Mouse (Mus musculus): ENCODE data around the gene Olfr1152.

Olfr1152 gene

DNA sequence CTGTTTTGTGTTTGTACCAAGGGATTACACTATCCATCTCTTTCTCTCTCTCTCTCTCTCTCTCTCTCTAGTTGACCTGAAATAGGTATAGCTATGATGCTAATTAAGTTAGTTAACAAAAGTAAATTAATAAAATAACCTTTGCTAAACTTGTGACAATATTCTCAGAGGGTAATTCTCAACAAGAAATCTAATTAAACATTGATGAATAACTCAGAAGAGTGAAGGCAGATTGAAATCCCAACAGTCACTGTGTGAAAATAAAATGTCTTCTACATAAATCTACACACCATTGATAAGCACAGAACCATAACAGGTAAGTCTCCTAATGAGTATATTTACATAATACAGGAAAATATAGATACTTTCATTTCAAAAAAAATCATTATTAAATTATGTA, at the start of gene Olfr1152:
TSS of gene Olfr1152 (plus strand) at position 301 of the 400 bp plus-strand sequence.
- DNase-seq: no peak

DNA sequence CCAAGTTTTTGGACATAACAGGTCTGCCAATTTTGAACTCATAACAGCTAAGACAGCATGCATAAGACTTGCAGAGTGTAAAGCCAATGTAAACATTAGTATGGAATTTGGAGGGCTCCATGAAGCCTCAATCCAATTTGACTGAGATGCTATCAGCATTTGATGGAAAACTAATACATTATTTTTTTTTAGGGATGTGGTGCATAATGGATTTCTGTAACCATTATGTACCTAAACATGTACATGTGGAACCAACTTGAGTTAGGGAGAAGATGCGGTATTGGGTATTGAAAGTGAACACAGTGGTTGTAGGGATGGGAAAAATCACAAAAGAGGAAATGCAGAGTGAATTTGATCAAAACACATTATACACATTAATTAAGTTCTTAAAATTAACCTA, 36.1 kb upstream of the Olfr1152 start, which contains the start of gene Olfr1148:
TSS of gene Olfr1148 (plus strand) at position 301 of the 400 bp plus-strand sequence.
- DNase-seq: no peak

DNA sequence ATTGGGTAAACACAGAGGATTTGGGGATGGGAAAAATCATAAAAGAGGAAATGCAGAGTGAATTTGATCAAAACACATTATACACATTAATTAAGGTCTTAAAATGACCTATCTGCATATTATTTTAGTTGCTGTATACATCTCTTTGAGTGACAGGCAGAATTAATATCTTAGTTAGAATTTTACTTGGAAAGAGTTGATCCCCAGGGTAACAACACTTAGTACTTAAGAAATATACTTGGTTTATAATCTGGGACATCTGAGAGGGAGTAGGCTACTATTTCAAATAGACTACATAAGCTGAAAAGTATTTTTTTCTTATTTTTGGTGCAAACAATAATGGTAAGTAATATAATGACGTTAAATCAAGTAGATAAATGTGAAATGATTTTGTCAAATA, 22.6 kb upstream of the Olfr1152 start, which contains the start of gene Olfr1150-ps1:
TSS of gene Olfr1150-ps1 (plus strand) at position 301 of the 400 bp plus-strand sequence.
- DNase-seq: no peak

DNA sequence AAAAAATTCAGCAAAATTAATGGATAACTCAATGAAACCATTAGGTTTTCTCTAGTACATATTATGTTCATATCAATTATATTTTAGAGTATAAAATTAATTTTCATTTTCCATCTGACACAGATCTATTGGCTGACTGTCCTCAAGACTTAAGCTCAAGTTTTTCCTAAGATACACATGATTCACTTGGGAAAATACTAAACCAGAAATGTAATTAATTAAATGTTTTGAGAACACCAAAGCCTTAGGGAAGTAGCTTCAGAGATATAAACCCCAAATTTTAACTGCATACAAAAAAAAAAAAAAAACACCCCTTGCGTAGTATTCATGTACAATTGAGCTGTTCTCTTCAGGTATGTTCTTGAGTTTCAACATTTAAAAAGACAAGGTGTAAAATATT, 10.7 kb upstream of the Olfr1152 start, which contains the start of gene Olfr1151:
TSS of gene Olfr1151 (plus strand) at position 301 of the 400 bp plus-strand sequence.
- no peak for DNase-seq

DNA sequence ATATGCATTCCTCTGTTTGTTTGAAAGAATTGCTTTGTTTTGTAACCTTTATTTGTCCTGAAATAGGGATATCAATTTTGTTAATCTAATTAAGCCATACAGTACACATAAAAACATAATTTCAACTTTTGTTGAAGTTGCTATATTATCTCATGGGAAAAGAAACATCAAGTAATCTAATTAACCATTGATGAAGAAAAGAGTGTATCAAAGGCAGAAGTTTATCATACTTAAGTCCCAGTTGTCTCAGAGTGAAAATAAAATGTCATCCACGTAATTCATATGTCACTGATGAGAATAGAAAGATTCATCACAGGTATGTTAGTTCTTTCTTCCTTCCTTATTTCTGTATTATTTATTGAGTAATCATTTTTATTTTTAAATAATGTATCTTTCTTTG, 28.4 kb downstream of the Olfr1152 start, which contains the start of gene Olfr1153:
TSS of gene Olfr1153 (plus strand) at position 301 of the 400 bp plus-strand sequence.
- DNase-seq: no peak

DNA sequence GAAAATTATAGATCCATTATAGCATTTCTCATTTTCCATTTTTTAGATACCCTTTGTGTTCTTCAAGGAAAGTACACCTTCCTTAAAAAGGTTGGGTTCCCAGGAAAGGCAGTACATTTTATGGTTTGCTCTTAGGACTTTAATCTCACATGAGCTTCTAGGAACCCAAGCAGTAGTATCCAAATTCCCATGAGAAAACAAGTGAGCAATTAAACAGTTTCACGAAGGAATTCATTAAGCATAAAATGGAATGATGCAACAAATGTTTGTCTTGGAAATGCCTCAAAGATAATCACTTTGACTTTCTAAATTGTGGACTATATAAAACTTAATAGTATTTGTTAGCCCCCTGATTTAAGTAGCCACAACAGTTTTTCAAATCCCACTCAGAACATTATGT, 38.8 kb downstream of the Olfr1152 start, which contains the start of gene Olfr1154:
TSS of gene Olfr1154 (minus strand) at position 101 of the 400 bp plus-strand sequence.
- DNase-seq: no peak
